Comparison of ENCODE assay signal across 11 mouse cellular contexts in genomic region chr14:27219668-27220067, GRCm38 (mm10).
DNase-seq lines count a peak whose midpoint lies in the region; ATAC-seq lines count a peak whose summit lies in the region.
"Had no signal": no experiment of that assay in that cellular context is flagged by ENCODE, and none has a peak within 500 bp of the region (broad histone marks: within the 10 kb centered on the region; RNA-seq: fewer than 3 reads in every experiment).

No protein-coding gene starts in this region.

- no peak for ATAC-seq in heart, embryonic 11.5 days (replicated peaks; ENCODE audit: insufficient number of reproducible peaks, low FRiP score, low TSS enrichment)

- 82% methylated on average over 7 of the region's 7 CpGs for WGBS in heart, embryonic 11.5 days (ENCODE audit: insufficient replicate concordance)
- WGBS in limb, embryonic 10.5 days = 93% methylated on average over 7 of the region's 7 CpGs

- H3K27me3 ChIP-seq in heart, embryonic 11.5 days (ENCODE audit: control insufficient read depth, insufficient read depth, low read length) = no peaks in the 10 kb centered on the region
- no peaks in the 10 kb centered on the region for H3K27me3 ChIP-seq in limb, embryonic 10.5 days (ENCODE audit: low read depth, poor library complexity, severe bottlenecking)
- H3K27me3 ChIP-seq: intestine, embryonic 15.5 days; limb, embryonic 12.5 days had no signal

- no peaks in the 10 kb centered on the region for H3K9me3 ChIP-seq in heart, embryonic 11.5 days (replicated peaks; ENCODE audit: control insufficient read depth, low read length)
- H3K9me3 ChIP-seq in limb, embryonic 10.5 days (replicated peaks) = no peaks in the 10 kb centered on the region
- H3K9me3 ChIP-seq: intestine, embryonic 15.5 days; limb, embryonic 12.5 days had no signal

- no peak overlapping the region for H3K4me2 ChIP-seq in heart, embryonic 11.5 days
- H3K4me2 ChIP-seq: intestine, embryonic 15.5 days; limb, embryonic 12.5 days had no signal

- no peaks in the 10 kb centered on the region for H3K36me3 ChIP-seq in heart, embryonic 11.5 days (ENCODE audit: control insufficient read depth, insufficient read depth, low read length)
- no peaks in the 10 kb centered on the region for H3K36me3 ChIP-seq in limb, embryonic 10.5 days
- H3K36me3 ChIP-seq: intestine, embryonic 15.5 days; limb, embryonic 12.5 days had no signal

- peak; percentile 89 for DNase-seq in heart, adult 11 months
- peak; percentile 68 to 82 for DNase-seq in frontal cortex, postnatal 36 days (ENCODE audit: low spot score in 2 of 2)
- peak; percentile 68 to 91 for DNase-seq in left cerebral cortex, adult 9 months (ENCODE audit: low spot score in 2 of 2)
- DNase-seq in thymus, postnatal 36 days = peak; percentile 42 to 63
- DNase-seq in gastrocnemius, postnatal 4 days (ENCODE audit: low spot score in 2 of 2) = no peak
- DNase-seq in limb, embryonic 10.5 days (ENCODE audit: low spot score) = no peak
- no peak for DNase-seq in lung, postnatal 14 days
- DNase-seq: adrenal gland, postnatal 14 days had no signal

- no peaks in the 10 kb centered on the region for H3K4me1 ChIP-seq in heart, embryonic 11.5 days (ENCODE audit: control insufficient read depth, insufficient read depth, low read length)
- no peaks in the 10 kb centered on the region for H3K4me1 ChIP-seq in limb, embryonic 10.5 days
- H3K4me1 ChIP-seq: limb, embryonic 12.5 days had no signal

- H3K27ac ChIP-seq in heart, embryonic 11.5 days (ENCODE audit: low read depth, low read length) = no peak overlapping the region
- no peak overlapping the region for H3K27ac ChIP-seq in limb, embryonic 10.5 days
- H3K27ac ChIP-seq: intestine, embryonic 15.5 days; limb, embryonic 12.5 days had no signal

- no peak overlapping the region for H3K9ac ChIP-seq in heart, embryonic 11.5 days (ENCODE audit: low read depth, low read length)
- H3K9ac ChIP-seq: intestine, embryonic 15.5 days; limb, embryonic 12.5 days had no signal

- H3K4me3 ChIP-seq in heart, embryonic 11.5 days (ENCODE audit: low read depth, low read length) = no peak overlapping the region
- no peak overlapping the region for H3K4me3 ChIP-seq in limb, embryonic 10.5 days
- H3K4me3 ChIP-seq: intestine, embryonic 15.5 days; limb, embryonic 12.5 days had no signal

Comparison
In these comparisons a context has a peak if more than half of its experiments do, and no peak if none do; other contexts are left out.
1. DNase-seq: peak in heart, adult 11 months (single experiment), frontal cortex, postnatal 36 days (2 of 2), left cerebral cortex, adult 9 months (2 of 2) and thymus, postnatal 36 days (2 of 2); none in gastrocnemius, postnatal 4 days (0 of 2), limb, embryonic 10.5 days (single experiment) and lung, postnatal 14 days (single experiment).